Mouse (Mus musculus) urinary bladder, postnatal 10 days (tissue): ENCODE measurements around the gene Stim1.
A peak's percentile ranks its signal among the peaks of the same experiment; 100 is the strongest.
"Not testable (repeated sequence)": the region's sequence is repeated elsewhere in the genome, so short reads cannot be mapped to it uniquely, and the experiment has no call there.

Source experiments
- DNase-seq: peaks from one replicate; pipeline ENCODE4 v3.0.0; 2022; ENCODE audit warnings: low spot score

Gene Stim1

DNA sequence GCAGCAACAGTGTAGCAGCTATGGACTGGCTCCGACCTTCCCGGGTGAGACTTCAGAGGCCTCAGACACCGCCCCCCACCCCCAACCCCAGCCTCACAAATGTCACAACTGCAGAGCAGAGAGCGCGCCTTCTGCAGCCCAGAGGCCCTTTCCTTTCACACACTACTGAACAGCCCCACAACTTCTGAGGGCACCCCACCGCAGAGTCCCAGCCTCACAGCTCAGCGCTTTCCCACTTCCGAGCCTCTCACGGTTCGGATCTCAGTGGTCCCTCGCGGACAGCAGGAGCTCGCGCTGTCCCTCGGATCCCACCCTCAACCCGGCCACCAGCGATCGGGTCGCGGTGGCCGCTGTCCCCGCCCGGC lies 18.1 kb upstream of the Stim1 start:
- no peak for DNase-seq

DNA sequence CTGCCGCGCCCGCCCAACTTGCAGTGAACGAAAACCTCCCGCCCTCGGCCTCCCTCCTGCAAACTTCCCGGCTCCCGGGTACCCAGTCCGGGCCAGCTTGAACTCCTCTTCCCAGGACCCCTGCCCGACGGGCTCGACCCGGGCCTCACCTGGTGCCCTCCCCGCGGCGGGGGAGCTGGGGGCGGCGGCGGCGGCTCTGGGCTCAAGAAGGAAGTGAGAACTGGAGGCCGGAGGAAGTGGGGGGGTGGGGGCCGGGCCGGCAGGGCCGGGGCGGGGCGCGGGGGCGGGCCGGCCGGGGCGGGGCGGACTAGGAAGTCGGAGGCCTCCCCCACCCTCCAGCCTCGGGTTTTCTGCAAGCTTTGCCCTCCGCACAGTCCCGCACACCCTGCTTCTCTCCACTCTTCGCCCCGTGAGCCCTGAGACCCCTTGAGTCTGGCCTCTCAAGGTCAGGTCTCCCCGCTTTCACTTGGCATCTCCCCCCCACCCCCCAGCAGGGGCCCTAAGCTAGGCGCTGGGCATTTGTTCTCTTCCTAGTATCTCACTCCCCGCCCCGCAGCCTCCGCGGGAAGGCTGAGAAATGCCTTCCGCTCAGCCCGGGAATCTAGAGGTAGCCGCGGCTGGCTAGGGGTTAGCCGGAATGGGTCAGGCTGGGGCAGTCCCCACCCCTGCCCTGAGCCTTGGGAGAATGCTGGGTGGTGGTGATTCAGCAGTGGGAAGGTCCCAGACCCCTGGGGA lies 17.5 kb upstream of the Stim1 start:
- DNase-seq = peak; percentile 39

DNA sequence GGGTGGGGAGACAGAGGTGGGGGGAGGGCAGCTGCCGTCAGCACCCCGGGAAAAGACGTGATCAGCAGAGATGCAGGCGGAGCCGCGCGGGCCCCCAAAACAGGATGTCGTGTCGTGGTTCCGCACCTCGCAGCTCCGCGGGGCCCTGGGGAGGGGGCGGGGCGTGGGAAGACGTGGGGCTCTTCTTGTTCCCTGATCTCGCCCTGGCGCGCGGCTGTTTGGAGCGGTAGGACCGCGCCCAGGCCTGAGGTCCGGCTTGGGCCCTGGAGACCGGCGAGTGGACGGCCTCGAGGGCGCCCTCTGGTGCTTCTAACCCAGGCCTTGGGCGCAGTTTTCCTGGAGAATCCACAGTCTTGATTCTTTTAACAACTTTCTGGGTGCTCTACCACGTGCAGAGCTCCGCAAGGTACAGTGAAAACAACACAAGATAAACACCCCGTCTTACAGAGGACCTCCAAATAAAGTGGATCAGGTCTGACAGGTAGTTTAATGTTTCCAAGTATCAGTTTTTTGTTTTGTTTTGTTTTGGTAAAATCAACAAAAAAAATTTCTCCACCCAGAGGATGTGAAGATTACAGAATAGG lies 16.9 kb upstream of the Stim1 start:
- peak; percentile 67 for DNase-seq

DNA sequence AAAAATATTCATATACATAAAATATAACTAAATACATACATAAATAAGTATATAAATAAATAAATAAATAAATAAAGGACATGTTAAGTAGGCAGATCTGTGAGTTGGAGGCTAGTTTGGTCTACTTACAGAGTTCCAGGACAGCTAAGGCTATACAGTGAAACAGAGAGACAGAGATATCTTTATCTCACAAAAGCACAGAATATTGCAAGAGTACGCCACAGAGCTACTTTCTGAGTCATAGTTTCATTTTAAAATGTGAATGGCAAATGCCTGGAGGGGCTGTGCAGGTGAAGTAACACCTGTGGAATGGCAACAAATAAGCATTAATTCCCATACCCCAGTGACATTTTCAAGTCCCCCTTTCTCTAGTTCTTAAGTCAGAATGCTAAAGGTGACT lies 14.0 kb upstream of the Stim1 start:
- no peak for DNase-seq

DNA sequence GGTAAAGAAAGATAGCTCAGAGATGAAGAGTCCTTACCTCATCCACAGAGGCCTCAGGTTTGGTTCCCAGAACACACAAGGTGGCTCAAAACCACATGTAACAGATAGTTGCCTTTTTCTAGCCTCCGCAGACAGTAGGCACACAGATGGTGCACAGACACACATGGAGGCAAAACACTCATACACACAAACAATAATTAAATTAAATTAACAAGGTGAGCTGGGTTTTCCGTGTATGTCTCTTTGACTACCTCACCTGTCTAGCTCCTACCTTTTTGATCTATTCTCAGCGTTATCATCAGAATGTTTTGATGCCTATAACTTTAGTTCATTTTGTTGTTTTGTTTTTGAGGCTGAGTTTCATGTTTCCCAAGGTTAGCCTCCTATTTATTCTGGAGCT lies 11.7 kb upstream of the Stim1 start, which contains the start of gene Rhog:
Gene Rhog, minus strand, starts transcription at position 101 of the 400 bp plus-strand sequence.
- no peak for DNase-seq

DNA sequence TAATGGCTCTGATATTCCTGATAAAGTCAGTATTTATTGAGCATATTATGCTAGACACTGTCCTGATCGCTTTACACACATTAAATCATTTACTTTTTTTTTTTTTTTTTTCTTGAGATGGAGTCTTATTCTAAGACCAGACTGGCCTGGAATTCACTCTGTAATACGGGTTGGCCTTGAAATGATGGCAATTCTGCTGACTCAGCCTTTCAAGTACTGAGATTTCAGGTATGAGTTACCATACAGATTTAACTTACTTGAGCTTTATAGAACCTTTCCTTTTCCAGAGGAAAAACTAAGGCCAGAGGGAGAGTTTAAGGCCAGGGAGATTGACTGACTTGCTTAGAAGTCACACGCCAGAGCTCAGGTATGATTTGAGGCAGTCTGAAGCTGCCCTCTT lies 11.0 kb upstream of the Stim1 start:
- no peak for DNase-seq

DNA sequence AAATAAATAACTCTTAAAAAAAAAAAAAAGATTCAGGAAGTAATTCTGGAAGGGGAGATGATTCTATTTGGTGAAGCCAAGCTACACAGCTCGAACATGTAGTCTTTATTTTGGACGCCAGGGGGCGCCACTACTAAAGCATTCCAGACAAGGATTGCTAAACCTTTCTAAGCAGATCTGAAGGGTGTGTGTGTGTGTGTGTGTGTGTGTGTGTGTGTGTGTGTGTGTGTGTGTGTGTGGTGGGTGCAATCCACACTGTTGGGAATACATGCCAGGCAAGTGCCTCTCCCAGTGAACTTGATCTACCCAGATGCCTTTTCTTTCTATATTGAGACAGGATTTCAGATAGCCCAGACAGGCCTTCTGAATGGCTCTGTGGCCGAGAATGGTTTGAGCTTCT lies 9.4 kb upstream of the Stim1 start:
- peak; percentile 58 for DNase-seq

DNA sequence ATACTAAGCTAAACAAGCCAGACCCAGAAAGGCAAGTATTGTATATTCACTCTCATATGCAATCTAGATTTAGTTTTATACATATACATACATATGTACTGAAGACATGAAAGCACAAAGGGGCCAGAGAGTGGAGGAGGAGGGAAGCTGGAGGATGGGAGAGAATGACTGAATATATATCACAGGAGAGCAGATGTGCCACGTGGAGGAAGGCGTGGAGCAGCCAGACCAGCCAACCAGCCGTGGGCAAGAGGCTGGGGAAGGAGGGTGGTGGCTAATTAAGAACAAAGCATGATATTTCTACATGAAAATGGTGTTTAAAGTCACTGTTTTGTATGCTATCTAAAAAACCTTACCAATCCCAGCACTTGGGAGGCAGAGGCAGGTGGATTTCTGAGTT lies 8.9 kb upstream of the Stim1 start:
- no peak for DNase-seq

DNA sequence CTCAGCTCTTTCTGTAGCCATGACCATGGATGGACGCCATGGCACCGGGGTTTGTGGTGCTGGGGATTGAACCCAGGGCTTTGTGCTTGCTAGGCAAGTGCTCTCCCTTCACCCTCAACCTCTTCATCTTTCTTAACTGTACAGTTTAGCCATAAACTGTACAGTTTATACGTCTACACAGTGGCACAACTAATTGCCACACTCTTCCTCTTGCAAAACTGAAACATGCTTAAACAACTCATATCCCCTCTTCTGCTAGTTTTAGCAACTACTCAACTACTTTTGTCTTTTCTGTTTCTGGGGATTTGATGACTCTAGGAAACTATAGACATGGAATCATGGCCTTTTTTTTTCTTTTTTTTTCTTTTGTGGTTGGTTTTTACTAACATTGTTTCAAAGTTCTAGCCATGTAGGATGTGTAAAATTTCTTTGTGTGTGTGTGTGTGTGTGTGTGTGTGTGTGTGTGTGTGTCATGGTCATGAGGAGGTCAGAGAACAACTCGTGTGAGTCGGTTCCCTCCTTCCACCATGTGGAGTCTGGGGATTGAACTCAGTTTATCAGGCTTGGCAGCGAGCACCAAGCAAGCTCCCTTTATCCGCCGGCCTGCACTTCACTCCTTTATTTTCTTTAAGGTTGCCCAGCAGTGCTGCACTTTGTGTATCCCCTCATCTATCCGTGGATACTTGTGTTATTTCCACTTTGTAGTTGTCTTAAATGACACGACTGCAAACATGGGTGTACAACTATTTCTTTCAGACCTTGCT lies 7.7 kb upstream of the Stim1 start:
- DNase-seq = no peak

DNA sequence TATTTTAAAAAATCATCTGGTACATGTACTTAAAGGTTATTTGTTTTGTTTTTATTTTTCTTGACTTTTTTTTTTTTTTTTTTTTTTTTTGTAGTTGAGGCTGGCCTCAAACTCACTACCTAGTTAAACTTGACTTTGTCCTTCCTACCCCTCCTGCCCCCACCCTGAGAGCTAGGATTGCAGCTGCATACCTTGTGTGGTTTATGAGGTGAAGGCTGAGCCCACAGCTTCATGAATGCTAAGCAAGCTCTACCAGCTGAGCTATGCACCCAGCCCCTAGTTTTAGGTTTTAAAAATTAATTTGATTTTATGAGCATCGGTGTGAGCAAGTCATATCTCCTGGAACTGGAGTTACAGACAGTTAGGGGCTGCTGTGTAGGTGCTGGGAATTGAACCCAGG lies 7.1 kb upstream of the Stim1 start:
- DNase-seq = no peak

DNA sequence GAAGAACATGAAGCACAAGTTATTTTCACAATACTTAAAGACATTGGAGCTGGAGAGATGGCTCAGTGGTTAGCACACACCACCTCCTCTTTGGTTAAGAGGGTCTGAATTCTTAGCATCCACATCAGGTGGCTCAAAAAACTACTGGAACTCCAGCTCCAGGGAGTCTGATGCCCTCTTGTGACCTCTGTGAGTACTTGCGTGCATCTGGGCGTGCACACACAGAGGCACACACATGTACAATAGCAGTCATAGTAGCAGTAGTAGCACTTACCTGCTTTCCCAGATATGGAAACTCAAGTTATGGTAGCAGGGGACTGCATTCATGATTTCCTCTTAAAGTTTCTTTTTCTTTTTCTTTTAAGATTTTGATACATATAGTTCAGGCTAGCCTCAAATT lies 4.6 kb upstream of the Stim1 start:
- no peak for DNase-seq

DNA sequence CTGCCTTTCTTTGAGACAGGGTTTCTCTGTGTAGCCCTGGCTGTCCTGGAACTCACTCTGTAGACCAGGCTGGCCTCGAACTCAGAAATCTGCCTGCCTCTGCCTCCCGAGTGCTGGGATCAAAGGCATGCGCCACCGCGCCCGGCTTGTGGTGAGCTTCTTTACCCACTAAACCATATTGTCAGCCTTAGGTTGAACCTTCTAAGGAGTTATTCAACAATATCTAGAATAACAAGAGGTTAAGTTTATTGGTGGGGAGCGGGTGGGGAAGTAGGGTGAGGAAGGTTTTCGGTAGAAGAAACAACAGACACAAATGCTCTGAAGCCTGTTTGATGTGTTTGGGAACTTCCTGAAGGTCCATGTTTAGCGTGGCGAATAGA lies 1.6 kb upstream of the Stim1 start:
- DNase-seq = not testable (repeated sequence)

DNA sequence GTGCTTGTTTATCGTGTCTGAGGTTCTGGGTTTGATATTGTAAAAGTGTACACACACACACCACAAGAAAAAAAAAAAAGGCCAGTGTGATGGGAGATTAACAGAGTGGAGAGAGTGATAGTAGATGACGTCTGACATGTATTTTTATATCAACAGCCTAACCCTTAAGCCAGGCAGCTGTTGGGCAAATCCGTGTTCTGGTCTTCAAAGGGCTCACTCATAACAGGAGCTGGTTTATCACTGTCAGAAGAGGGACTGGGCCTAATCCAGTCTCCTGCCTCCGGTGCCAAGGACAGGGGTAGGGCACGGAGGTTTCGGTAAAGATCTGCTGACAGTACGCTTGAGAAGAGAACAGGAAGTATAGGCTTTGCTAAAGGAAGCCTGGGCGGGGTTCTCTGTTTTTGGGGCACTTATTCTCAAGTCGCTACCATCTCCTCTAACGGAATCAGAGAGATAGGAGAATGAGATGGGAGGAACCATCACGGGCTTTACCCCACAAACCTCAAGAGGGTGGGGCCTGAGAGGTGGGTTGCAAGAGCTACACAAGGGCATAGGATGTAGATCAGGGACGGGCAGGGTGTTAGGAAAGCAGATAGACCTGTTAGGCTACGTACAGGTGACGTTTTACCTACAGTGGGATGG lies 1.1 kb upstream of the Stim1 start:
- DNase-seq = no peak

DNA sequence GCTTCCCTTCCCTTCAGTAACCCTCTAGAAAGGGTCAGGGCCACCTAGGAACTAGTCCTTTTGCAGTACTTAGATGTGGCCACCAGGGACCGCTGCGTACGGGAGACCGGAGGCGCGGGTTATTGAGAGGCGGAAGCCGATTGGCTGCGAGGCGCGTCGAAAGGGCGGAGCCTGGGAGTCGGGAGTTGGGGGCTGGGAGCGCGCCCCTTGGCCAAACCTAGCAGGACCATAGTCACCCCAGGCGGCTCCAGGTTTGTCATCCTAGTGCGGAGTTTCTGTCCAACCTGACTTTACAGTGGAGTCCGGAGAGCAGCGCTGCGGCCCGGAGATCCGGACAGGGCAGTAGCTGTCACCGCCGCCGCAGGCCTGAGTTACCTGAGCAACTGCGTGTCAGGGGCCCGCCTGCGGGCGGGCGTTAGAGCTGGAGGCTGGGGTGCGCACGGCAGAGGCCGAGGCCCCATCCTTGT lies 460 bp upstream of the Stim1 start:
- DNase-seq = peak; percentile 84

DNA sequence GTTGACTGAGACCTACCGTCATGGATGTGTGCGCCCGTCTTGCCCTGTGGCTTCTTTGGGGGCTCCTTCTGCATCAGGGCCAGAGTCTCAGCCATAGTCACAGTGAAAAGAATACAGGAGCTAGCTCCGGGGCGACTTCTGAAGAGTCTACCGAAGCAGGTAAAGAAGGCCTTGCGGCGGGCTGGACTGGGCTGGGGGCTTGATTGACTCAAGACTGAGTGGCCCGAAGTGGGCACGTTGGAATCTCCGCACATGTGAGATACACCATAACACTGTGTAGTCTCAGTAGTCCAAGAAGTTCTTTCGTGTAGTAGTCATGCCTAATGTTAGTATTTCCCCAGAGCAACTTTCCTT lies 766 bp downstream of the Stim1 start:
- no peak for DNase-seq

DNA sequence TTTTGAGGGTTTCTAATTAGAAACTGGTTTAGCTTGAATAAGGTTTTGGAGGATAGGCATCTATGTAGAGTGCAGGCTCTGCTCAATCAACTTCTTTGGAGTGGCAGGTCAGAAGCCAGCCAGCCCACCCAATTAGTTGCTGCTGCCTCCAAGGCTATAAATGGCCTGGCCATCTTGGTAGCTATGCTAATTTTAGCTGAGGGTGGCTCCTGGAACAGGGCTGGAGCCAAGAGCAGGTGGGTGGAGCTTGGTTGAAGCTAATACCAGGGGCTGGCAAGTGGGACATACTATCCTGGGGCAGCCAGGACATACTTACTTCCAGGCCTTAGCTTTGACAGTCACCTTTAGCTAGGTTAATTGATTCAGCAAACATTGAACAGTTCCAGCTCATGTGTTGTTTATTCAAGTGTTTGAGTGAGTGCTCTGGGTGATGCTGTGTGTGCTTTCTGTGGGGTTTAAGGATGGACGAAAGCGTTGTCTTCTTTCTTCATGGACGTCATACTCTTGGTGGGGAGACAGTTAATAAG lies 4.9 kb downstream of the Stim1 start:
- no peak for DNase-seq

DNA sequence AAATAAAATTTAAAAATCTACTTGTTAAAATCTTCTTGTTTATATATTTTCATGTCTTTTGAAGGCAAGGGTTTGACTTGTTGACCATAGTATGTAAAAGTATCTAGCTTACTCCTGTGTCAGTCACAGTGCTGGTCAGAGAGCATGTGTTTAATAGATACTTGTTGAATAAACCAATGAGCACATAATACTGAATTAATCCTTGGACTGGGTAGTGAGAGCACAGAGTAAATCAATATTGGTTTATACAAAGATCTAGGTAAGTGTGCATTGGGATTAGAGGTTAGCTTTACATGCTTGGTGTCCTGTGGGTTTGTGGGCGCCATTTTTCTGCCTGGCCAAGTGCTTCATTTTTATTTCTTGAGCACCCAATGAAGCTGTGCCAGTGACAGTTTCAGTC lies 13.8 kb downstream of the Stim1 start:
- no peak for DNase-seq

DNA sequence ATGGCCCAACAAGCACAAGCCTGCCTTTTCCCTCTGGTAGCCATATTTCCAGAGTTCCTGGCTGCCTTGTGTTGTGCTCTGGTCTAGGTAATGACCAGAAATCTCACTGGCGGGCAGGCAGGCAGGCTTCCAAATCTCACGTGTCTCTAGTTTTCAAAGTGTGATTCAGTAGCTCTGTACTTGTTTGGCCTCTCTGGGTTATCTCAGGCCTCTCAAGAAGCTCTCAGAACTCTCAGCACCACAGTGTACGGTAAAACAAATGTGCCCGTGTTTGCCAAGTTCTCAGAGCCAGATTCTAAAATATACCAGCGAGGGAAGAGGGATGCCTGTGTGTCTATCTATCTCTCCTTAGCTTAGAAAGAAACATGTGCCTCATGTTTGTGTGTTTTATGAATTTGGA lies 14.7 kb downstream of the Stim1 start:
- no peak for DNase-seq

DNA sequence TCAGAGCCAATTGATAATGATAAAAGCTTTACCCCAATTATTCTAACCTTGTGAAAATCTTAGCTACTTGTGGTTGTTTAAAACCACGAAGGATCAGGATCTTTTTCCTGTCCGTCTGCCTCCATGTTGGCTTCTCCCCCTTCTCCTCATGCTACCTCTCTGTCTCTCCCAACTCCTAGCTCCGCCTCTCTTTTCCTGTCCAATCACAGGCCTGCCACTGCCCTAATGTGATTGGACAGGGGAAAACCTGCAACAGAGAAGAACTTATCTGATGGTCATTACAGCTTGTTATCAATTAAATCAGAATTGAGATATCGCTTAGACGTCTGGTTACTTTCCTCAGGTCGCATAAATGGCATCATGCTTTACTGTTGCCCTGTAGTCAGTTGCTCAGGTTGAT lies 21.9 kb downstream of the Stim1 start:
- DNase-seq = no peak

DNA sequence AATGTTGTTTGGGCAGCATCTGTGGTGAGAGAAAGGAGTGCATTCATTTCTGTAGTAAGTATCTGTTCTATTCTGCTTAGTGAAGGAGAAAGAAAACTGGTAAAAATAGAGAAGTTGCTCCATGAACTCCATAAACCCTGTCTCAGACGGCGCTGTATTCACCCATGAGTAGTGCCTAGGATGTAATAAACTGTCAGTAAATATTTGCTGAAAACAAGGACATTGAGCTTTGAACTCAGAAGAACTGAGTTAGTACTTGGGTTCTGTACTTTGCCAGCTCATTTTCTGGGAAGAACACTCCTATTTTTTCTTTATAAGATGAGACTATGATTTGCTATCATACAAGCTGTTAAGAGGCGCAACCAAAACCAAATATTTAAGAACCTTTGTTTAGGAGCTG lies 24.6 kb downstream of the Stim1 start:
- DNase-seq = no peak

DNA sequence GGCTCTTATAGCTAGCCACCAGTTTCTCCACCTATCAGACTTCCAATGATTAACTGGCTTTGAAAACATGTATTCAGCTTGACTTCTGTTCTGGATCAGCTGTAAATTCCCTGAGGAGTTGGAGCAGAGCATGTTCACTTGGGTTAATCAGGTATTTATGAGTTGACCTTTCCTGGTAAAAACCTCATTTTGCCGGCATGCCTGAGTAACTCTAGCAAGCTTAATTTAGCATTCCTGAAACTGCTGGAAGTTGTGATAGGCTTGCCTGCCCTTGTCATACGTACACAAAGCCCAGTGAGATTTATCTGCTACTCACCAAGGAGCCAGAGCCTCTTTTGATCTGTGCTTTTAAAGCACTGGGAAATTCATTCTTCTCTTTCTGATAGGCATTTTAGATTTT lies 25.6 kb downstream of the Stim1 start:
- no peak for DNase-seq

DNA sequence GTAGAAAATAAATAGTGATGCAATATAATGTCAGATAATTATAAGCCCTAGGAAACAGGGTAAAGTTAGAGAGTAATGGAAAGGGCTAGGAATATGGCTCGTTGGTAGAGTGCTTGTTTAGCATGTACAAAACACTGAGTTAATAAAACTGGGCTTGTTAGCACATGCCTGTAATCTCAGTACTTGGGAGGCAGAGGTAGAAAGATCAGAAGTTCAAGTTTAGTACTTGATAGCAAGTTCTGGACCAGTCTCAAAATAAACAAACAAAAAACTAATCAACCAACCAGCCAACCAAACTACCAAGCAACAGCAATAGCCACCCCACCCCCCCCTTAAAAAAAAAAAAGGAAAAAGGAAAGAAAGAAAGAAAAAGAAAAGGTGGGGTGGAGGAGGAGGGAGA lies 33.2 kb downstream of the Stim1 start:
- DNase-seq = no peak

DNA sequence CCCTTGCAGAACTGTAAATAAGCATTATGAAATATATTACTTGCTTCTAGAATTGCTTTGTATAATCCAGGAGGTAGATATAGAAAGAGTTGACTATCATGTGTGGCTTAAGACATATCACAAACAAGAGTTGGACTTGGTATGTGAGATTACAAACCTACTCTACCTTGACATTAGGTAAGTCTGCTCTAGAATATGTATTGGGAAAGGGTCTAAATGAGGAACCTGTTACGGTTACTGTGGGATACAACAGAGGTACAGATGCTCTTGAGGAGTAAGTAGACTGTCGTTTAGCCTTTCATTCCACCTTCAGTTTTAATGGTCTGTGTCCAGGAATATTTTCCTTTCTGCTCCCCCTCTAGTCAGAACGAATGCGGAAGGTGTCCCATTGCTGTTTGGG lies 34.9 kb downstream of the Stim1 start:
- DNase-seq = no peak
